In genomic region chr7:109700213-109700612, GRCm38 (mm10) we compare ENCODE assay signal across 18 mouse cellular contexts. TPM values are rescaled to one million over a fixed set of nuclear protein-coding genes. Genes with fewer than 3 reads are reported as not detected.
A peak's percentile ranks its signal among the peaks of the same experiment; 100 is the strongest.
DNase-seq lines count a peak whose midpoint lies in the region; ATAC-seq and TF ChIP-seq lines count a peak whose summit lies in the region.
"Had no signal": no experiment of that assay in that cellular context is flagged by ENCODE, and none has a peak within 500 bp of the region (broad histone marks: within the 10 kb centered on the region; RNA-seq: fewer than 3 reads in every experiment).

No protein-coding gene starts in this region.

- no peak overlapping the region for H3K4me3 ChIP-seq in heart, embryonic 12.5 days
- H3K4me3 ChIP-seq in lung, embryonic 14.5 days (ENCODE audit: low read depth, low read length): no peak overlapping the region
- H3K4me3 ChIP-seq: forebrain, embryonic 15.5 days; heart, embryonic 13.5 days; hindbrain, embryonic 10.5 days; liver, embryonic 13.5 days; midbrain, embryonic 15.5 days had no signal

- H3K27ac ChIP-seq in heart, embryonic 12.5 days (ENCODE audit: poor library complexity, severe bottlenecking): no peak overlapping the region
- H3K27ac ChIP-seq in lung, embryonic 14.5 days (ENCODE audit: low read depth): no peak overlapping the region
- H3K27ac ChIP-seq: forebrain, embryonic 15.5 days; heart, embryonic 13.5 days; hindbrain, embryonic 10.5 days; liver, embryonic 13.5 days; macrophage; midbrain, embryonic 15.5 days had no signal

- no peak overlapping the region for H3K9ac ChIP-seq in heart, embryonic 12.5 days
- no peak overlapping the region for H3K9ac ChIP-seq in lung, embryonic 14.5 days
- H3K9ac ChIP-seq: forebrain, embryonic 15.5 days; heart, embryonic 13.5 days; liver, embryonic 13.5 days; midbrain, embryonic 15.5 days had no signal

- H3K9me3 ChIP-seq in heart, embryonic 12.5 days (replicated peaks): 0 out of 2 replicates have a peak, but pooled peaks cover 3% of the 10 kb centered on the region
- no peaks in the 10 kb centered on the region for H3K9me3 ChIP-seq in lung, embryonic 14.5 days (ENCODE audit: low read depth, low read length)
- H3K9me3 ChIP-seq: forebrain, embryonic 15.5 days; heart, embryonic 13.5 days; hindbrain, embryonic 10.5 days; liver, embryonic 13.5 days; midbrain, embryonic 15.5 days had no signal

- no peaks in the 10 kb centered on the region for H3K27me3 ChIP-seq in heart, embryonic 12.5 days (replicated peaks)
- H3K27me3 ChIP-seq in lung, embryonic 14.5 days (ENCODE audit: insufficient read depth, low read length): no peaks in the 10 kb centered on the region
- H3K27me3 ChIP-seq: forebrain, embryonic 15.5 days; heart, embryonic 13.5 days; liver, embryonic 13.5 days; midbrain, embryonic 15.5 days had no signal

- DNase-seq in heart, adult 11 months: peak; percentile 29
- no peak for DNase-seq in lung, embryonic 14.5 days
- DNase-seq in lung, postnatal 10 days: no peak
- DNase-seq in ES-CJ7 (ENCODE audit: low read depth, low spot score): peak; percentile 86
- DNase-seq in induced T-regulatory cell, adult 2 months (ENCODE audit: low read depth): peak; percentile 35
- DNase-seq in testis, postnatal 14 days (ENCODE audit: low spot score): no peak
- DNase-seq in layer of hippocampus, adult 9-11 months: no peak
- DNase-seq: cerebellum, adult 2 months; gastrocnemius, postnatal 14 days; kidney, adult 18-20 months; liver, embryonic 13.5 days had no signal

- ATAC-seq in heart, embryonic 12.5 days (ENCODE audit: insufficient number of reproducible peaks, low FRiP score): no peak
- ATAC-seq in lung, embryonic 14.5 days (ENCODE audit: insufficient read depth): no peak
- ATAC-seq: forebrain, embryonic 15.5 days; midbrain, embryonic 15.5 days had no signal

- no peaks in the 10 kb centered on the region for H3K36me3 ChIP-seq in heart, embryonic 12.5 days
- H3K36me3 ChIP-seq in lung, embryonic 14.5 days (ENCODE audit: insufficient read depth): no peaks in the 10 kb centered on the region
- H3K36me3 ChIP-seq: forebrain, embryonic 15.5 days; heart, embryonic 13.5 days; hindbrain, embryonic 10.5 days; liver, embryonic 13.5 days; midbrain, embryonic 15.5 days had no signal

- H3K4me1 ChIP-seq in heart, embryonic 12.5 days (replicated peaks): 0 out of 2 replicates have a peak, but pooled peaks cover 13% of the 10 kb centered on the region
- peaks cover 14% of the 10 kb centered on the region; the same call in 1 of the 2 replicates for H3K4me1 ChIP-seq in lung, embryonic 14.5 days (ENCODE audit: insufficient read depth)

- H3K4me2 ChIP-seq in heart, embryonic 12.5 days: no peak overlapping the region
- H3K4me2 ChIP-seq in lung, embryonic 14.5 days: no peak overlapping the region
- H3K4me2 ChIP-seq: forebrain, embryonic 15.5 days; heart, embryonic 13.5 days; liver, embryonic 13.5 days; midbrain, embryonic 15.5 days had no signal

- peak; percentile 32 for TF ChIP-seq CTCF in lung, embryonic 14.5 days (IDR thresholded peaks at IDR 0.05; ENCODE audit: low read depth)

RNA-seq across cellular contexts. Expression of gene St5, which starts 3.2 kb away (rescaled TPM):
- 40.5 and 41.0 TPM in 2 replicates for polyA plus RNA-seq in heart, embryonic 12.5 days (2016; fragmentation: Nextera tagmentation; extraction: Ambion mirVana)
- polyA plus RNA-seq in lung, embryonic 14.5 days (2014; fragmentation: Nextera tagmentation; extraction: Ambion mirVana): 67.4 and 68.6 TPM in 2 replicates

RNA-seq across cellular contexts. Expression of gene Akip1, which starts 3.3 kb away (rescaled TPM):
- 26.0 and 28.1 TPM in 2 replicates for polyA plus RNA-seq in heart, embryonic 12.5 days (2016; fragmentation: Nextera tagmentation; extraction: Ambion mirVana)
- 32.4 and 33.7 TPM in 2 replicates for polyA plus RNA-seq in lung, embryonic 14.5 days (2014; fragmentation: Nextera tagmentation; extraction: Ambion mirVana)

RNA-seq across cellular contexts. Expression of gene BC051019, which starts 23.4 kb away (rescaled TPM):
- polyA plus RNA-seq in heart, embryonic 12.5 days (2016; fragmentation: Nextera tagmentation; extraction: Ambion mirVana): not detected in 2 replicates
- 0.38 TPM in 1 of 2 replicates, not detected in the other for polyA plus RNA-seq in lung, embryonic 14.5 days (2014; fragmentation: Nextera tagmentation; extraction: Ambion mirVana)
- polyA plus RNA-seq: macrophage had no signal

RNA-seq across cellular contexts. Expression of gene Ascl3, which starts 31.3 kb away (rescaled TPM):
- not detected in 2 replicates for polyA plus RNA-seq in heart, embryonic 12.5 days (2016; fragmentation: Nextera tagmentation; extraction: Ambion mirVana)
- 0.38 TPM in 1 of 2 replicates, not detected in the other for polyA plus RNA-seq in lung, embryonic 14.5 days (2014; fragmentation: Nextera tagmentation; extraction: Ambion mirVana)
- polyA plus RNA-seq: forebrain, embryonic 15.5 days; heart, embryonic 13.5 days; liver, embryonic 13.5 days; macrophage; neural tube, embryonic 11.5 days had no signal

RNA-seq across cellular contexts. Expression of gene Tmem9b, which starts 52.5 kb away (rescaled TPM):
- polyA plus RNA-seq in heart, embryonic 12.5 days (2016; fragmentation: Nextera tagmentation; extraction: Ambion mirVana): 54.1 and 56.4 TPM in 2 replicates
- 50.4 and 53.0 TPM in 2 replicates for polyA plus RNA-seq in lung, embryonic 14.5 days (2014; fragmentation: Nextera tagmentation; extraction: Ambion mirVana)

Comparison
In these comparisons a context has a peak if more than half of its experiments do, and no peak if none do; other contexts are left out.
1. DNase-seq: peak in heart, adult 11 months (single experiment), ES-CJ7 (single experiment) and induced T-regulatory cell, adult 2 months (single experiment); none in lung, embryonic 14.5 days (single experiment), lung, postnatal 10 days (single experiment), testis, postnatal 14 days (single experiment) and layer of hippocampus, adult 9-11 months (single experiment).